Mouse (Mus musculus): ENCODE measurements around the gene Mpig6b. TPM values are rescaled to one million over a fixed set of nuclear protein-coding genes. Genes with fewer than 3 reads are reported as not detected.
A peak's percentile ranks its signal among the peaks of the same experiment; 100 is the strongest.

The Mpig6b gene
- polyA plus RNA-seq, 1 experiment from 2014 or later = 0.81 TPM

DNA sequence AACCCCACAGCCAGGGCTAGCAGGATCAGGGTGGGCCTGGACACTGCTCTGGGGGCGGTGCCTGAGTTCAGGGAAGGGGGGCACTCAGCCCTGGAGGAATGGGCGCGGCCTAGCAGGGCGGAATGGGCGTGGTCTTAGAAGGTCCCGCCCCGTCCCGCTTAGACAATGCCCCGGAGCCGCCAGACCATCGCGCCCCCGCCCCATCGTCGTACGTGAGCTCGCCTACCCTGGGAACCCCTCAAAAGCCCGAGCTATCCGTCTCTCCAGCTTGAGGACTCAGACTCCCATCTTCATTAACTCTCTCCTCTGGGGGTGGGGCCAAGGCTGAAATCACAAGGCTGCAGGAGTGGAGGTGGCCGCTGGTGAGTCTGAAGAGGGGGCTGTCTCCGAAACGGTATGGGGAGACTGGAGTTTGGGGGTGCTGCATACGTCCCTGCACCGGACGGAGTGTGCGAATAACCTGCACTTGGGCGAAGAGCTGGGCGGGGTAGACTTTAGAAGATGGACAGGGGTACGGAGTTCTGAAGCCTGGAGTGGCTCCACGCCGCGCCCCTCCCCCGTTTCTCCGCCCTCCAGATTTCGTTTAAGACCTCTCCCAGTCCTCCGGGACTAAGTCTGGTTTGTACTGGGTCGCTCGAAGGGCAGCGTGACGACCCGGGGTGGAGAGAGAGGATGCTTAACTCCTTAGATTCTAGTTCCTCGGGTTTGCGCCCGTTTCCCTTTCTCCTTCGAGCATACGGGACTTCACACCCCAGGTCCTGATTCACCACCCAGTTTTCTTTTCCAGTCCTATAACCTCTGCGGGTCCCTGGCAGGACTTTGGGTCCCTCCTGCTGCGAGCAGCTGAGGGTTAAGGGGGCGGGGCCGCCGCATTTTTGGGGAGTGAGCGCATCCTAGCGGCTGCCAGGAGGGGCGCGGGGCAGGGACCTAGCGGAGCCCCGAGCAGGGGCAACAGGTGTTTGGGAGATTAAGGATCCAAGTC lies 6.8 kb downstream of the Mpig6b start, which contains the start of gene Ddah2:
Ddah2 (plus strand) TSS at position 125 of the 982 bp plus-strand sequence.
- Histone ChIP-seq H3K9me3 (ENCODE audit: control insufficient read depth, low read length) (no peaks in the 10 kb centered on the region), H3K4me2 (ENCODE audit: low read length) (peak within 1 kb of the TSS; percentile 99), H3K4me1 (replicated peaks; ENCODE audit: control insufficient read depth, insufficient read depth, low read length) (peaks cover 13% of the 10 kb centered on the region), H3K27me3 (replicated peaks; ENCODE audit: control insufficient read depth, insufficient read depth, low read length) (no peaks in the 10 kb centered on the region), H3K4me3 (ENCODE audit: low read depth, low read length) (peak within 1 kb of the TSS; percentile 89), H3K9ac (ENCODE audit: low read length) (peak within 1 kb of the TSS; percentile 81), H3K27ac (ENCODE audit: low read depth) (peak within 1 kb of the TSS; percentile 94), H3K36me3 (ENCODE audit: control insufficient read depth, insufficient read depth, low read length) (peaks cover 59% of the 10 kb centered on the region)
- under 1% methylated on average over 57 of the region's 57 CpGs for WGBS
- ATAC-seq (replicated peaks; ENCODE audit: low FRiP score, low TSS enrichment, low read depth) (peak; percentile 91), DNase-seq (ENCODE audit: low spot score) (peak; percentile 97)

DNA sequence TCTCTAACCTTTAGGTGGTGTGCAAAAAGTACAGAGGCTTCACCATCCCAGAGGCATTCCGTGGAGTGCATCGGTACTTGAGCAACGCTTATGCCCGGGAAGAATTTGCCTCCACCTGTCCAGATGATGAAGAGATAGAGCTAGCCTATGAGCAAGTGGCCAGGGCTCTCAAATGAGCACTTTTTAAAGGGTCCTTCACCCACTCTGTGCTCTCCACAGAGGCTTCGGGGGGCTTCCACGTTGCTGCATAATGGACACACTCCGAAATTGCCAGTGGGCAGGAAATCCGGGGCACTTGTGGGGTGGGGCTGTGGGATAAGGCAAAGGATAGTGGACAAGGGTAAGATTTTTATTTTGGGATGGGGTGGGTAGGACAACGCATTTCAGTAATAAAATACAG lies 7.7 kb downstream of the Mpig6b start:
- Histone ChIP-seq H3K4me2 (ENCODE audit: low read length) (peak overlapping the region; percentile 99; the same call in 1 of the 2 replicates), H3K4me1 (replicated peaks; ENCODE audit: control insufficient read depth, insufficient read depth, low read length) (peaks cover 12% of the 10 kb centered on the region), H3K27me3 (replicated peaks; ENCODE audit: control insufficient read depth, insufficient read depth, low read length) (no peaks in the 10 kb centered on the region), H3K27ac (ENCODE audit: low read depth) (peak overlapping the region; percentile 94; the same call in 1 of the 2 replicates), H3K36me3 (ENCODE audit: control insufficient read depth, insufficient read depth, low read length) (peaks cover 68% of the 10 kb centered on the region), H3K9ac (ENCODE audit: low read length) (0 out of 2 replicates have a peak overlapping the region, but pooled peaks have one; percentile 5), H3K9me3 (ENCODE audit: control insufficient read depth, low read length) (no peaks in the 10 kb centered on the region), H3K4me3 (ENCODE audit: low read depth, low read length) (peak overlapping the region; percentile 89; the same call in 1 of the 2 replicates)
- 58% methylated on average over 9 of the region's 9 CpGs for WGBS
- ATAC-seq (replicated peaks; ENCODE audit: low FRiP score, low TSS enrichment, low read depth) = peak; percentile 5; the same call in 1 of the 2 replicates
- DNase-seq (ENCODE audit: low spot score) = no peak

DNA sequence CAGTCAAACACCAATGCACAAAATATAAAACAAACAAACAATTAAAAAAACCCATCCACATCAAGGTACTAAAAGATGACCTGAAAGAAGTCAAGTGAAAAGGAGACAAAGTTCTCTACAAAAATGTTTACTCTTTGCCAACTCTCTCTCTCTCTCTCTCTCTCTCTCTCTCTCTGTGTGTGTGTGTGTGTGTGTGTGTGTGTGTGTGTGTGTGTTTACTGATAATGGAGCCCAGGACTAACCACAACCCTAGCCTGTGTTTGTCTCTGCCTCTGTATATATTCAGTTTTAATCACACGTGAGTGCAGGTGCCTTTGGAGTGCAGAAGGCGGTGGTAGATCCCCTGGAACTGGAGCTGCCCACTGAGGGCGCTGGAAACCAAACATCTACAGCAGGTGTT lies 8.9 kb downstream of the Mpig6b start:
- Histone ChIP-seq H3K4me2 (ENCODE audit: low read length) (no peak overlapping the region), H3K4me3 (ENCODE audit: low read depth, low read length) (no peak overlapping the region), H3K27me3 (replicated peaks; ENCODE audit: control insufficient read depth, insufficient read depth, low read length) (no peaks in the 10 kb centered on the region), H3K9me3 (ENCODE audit: control insufficient read depth, low read length) (no peaks in the 10 kb centered on the region), H3K36me3 (ENCODE audit: control insufficient read depth, insufficient read depth, low read length) (peaks cover 77% of the 10 kb centered on the region), H3K9ac (ENCODE audit: low read length) (no peak overlapping the region), H3K4me1 (replicated peaks; ENCODE audit: control insufficient read depth, insufficient read depth, low read length) (peaks cover 20% of the 10 kb centered on the region), H3K27ac (ENCODE audit: low read depth) (no peak overlapping the region)
- 73% methylated on average over 3 of the region's 3 CpGs for WGBS
- no peak for DNase-seq (ENCODE audit: low spot score)
- ATAC-seq (replicated peaks; ENCODE audit: low FRiP score, low TSS enrichment, low read depth) = no peak

DNA sequence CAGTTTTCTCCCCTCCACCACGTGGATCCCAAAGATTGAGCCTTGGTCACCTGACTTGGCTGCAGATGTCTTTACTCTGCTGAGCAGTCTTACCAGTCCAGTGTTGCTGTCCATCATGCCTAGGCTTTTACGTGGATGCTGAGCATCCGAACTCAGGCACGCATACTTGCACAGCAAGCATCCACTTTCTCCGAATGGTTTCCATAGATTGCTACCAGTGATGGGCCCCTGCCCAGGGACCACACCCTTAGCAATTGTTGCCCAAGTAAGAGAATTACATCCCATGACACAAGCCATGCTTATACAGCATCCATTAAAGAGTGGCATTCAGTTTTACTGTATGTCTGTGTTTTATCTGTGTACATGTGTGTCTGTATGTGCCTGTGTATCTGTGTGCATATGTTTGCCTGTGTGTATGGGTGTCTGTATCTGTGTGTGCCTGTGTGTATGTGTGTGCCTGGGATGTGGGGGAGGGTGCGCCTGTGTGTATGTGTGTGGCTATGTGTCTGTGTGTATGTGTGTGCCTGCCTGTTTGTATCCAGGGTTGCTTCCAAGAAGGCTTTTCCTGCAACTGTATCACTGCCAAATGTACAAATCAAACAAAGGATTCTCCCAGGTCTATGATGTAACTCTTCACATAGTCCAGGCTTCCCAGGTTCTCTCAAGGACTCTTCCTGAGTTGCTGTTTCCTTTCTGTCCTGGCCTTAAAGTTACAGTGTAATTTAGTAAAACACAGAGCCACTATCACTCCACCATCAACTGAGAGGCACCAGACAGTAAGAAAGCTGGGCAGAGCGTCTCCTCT lies 10.1 kb downstream of the Mpig6b start:
- H3K4me2 ChIP-seq (ENCODE audit: low read length) = no peak overlapping the region
- no peak overlapping the region for H3K4me3 ChIP-seq (ENCODE audit: low read depth, low read length)
- H3K27ac ChIP-seq (ENCODE audit: low read depth) = no peak overlapping the region
- H3K27me3 ChIP-seq (replicated peaks; ENCODE audit: control insufficient read depth, insufficient read depth, low read length) = no peaks in the 10 kb centered on the region
- peaks cover 67% of the 10 kb centered on the region for H3K36me3 ChIP-seq (ENCODE audit: control insufficient read depth, insufficient read depth, low read length)
- H3K4me1 ChIP-seq (replicated peaks; ENCODE audit: control insufficient read depth, insufficient read depth, low read length) = peaks cover 21% of the 10 kb centered on the region
- DNase-seq (ENCODE audit: low spot score) (no peak), ATAC-seq (replicated peaks; ENCODE audit: low FRiP score, low TSS enrichment, low read depth) (no peak)
- H3K9me3 ChIP-seq (ENCODE audit: control insufficient read depth, low read length) = no peaks in the 10 kb centered on the region
- H3K9ac ChIP-seq (ENCODE audit: low read length) = no peak overlapping the region
- 92% methylated on average over 7 of the region's 7 CpGs for WGBS

DNA sequence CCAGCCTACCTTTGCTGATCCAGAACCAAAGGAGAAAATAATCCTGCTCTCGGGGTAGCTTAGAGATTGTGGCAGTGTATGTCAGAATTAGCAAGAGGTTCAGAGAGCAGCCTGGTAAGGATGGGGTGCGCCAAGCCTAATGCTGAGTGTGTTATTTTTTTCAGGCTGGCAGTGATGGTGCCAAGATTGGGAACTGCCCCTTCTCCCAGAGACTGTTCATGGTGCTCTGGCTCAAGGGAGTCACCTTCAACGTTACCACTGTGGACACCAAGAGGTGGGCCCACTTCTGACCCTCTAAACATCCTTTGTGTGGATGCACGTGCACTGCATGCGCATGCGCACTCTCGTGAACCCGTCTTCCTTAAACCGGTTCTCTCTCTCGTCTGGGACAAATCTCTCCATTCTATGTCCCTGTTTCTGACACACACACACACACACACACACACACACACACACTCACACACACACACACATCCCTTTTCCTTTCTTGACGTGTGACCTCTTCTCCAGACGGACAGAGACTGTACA lies 13.6 kb downstream of the Mpig6b start:
- Histone ChIP-seq H3K9ac (ENCODE audit: low read length) (peak overlapping the region; percentile 60), H3K36me3 (ENCODE audit: control insufficient read depth, insufficient read depth, low read length) (peaks cover 50% of the 10 kb centered on the region), H3K4me2 (ENCODE audit: low read length) (peak overlapping the region; percentile 98), H3K9me3 (ENCODE audit: control insufficient read depth, low read length) (no peaks in the 10 kb centered on the region), H3K4me1 (replicated peaks; ENCODE audit: control insufficient read depth, insufficient read depth, low read length) (peaks cover 35% of the 10 kb centered on the region), H3K4me3 (ENCODE audit: low read depth, low read length) (peak overlapping the region; percentile 71), H3K27ac (ENCODE audit: low read depth) (peak overlapping the region; percentile 96), H3K27me3 (replicated peaks; ENCODE audit: control insufficient read depth, insufficient read depth, low read length) (no peaks in the 10 kb centered on the region)
- WGBS = 75% methylated on average over 12 of the region's 12 CpGs
- no peak for ATAC-seq (replicated peaks; ENCODE audit: low FRiP score, low TSS enrichment, low read depth)
- no peak for DNase-seq (ENCODE audit: low spot score)

DNA sequence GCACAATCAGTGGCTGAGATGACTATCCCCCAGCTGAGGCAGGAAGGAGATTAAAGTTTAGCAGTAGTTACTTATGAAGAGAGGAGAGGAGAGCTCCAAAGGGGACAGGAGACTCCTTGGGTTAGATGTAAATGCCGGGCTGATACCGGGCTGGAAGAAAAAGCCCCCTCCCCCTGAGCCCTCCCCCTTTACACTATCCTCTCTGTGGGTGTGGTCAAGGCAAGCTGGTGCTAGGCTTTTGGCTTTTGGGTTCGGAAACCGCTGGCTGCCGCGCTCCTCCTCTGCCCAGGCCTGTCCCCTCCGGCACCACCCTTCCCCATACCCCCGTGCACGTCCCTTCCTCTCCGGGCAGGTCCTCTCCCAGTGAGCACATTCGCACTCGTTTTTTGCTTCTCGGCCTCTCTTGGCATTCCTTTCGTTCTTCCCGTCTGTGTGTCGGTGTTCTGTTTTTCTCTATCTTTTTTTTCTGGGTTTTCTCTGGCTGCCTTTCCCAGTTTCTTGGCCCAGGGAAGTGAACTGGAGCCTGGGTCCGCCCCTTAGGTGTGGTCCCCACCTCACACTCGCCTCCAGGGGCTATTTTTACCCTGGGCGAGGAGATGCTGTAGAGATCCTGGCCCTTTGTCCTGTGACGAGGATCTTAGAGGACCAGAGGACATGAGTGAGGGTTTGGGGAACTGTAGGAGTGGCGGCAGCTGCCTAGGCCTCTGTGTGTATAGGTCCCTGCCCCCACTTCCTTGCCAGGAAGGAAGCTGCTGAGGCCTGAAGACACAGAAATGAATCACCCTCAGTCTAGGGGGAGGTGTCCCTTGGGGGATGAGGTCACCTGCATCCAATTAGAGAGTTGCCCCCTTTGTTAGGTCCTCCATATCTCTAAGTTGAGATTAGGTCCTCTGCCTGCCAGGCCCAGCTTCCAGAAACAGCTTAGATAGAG lies 14.6 kb downstream of the Mpig6b start:
- peaks cover 39% of the 10 kb centered on the region for H3K4me1 ChIP-seq (replicated peaks; ENCODE audit: control insufficient read depth, insufficient read depth, low read length)
- H3K36me3 ChIP-seq (ENCODE audit: control insufficient read depth, insufficient read depth, low read length) = peaks cover 43% of the 10 kb centered on the region
- H3K27me3 ChIP-seq (replicated peaks; ENCODE audit: control insufficient read depth, insufficient read depth, low read length) = no peaks in the 10 kb centered on the region
- ATAC-seq (replicated peaks; ENCODE audit: low FRiP score, low TSS enrichment, low read depth) (peak; percentile 68), DNase-seq (ENCODE audit: low spot score) (peak; percentile 78)
- H3K9ac ChIP-seq (ENCODE audit: low read length) = peak overlapping the region; percentile 60
- WGBS = under 1% methylated on average over 21 of the region's 21 CpGs
- peak overlapping the region; percentile 71 for H3K4me3 ChIP-seq (ENCODE audit: low read depth, low read length)
- H3K9me3 ChIP-seq (ENCODE audit: control insufficient read depth, low read length) = no peaks in the 10 kb centered on the region
- peak overlapping the region; percentile 96 for H3K27ac ChIP-seq (ENCODE audit: low read depth)
- H3K4me2 ChIP-seq (ENCODE audit: low read length) = peak overlapping the region; percentile 98

DNA sequence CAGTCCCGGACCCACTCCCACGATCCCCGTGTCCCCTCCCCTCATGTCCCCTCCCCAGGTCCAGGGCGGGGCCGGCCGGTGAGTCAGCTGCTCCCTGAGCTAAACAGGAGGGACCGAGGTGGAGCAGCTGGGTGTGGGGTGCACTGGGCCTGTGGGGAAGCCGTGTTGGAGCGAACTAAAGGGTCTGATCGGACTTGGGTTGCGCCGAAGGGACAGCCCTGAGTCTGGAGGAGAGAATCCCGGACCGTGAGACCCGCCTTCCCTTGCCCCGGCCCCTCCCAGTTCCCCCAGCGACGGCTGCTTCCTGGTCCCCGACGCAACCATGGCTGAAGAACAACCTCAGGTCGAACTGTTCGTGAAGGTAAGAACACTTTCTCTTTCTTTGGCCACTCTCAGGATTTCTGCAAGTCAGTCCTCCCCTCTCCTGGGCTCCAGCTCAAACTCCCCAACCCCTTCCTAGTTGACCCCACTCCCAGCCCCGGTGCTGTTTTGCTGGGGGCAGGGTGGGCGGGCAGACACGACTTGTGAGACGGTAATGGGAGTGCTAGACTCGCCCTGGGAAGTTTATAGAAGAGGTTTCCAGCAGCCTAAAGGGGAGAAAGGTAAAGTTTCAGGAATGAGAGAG lies 15.7 kb downstream of the Mpig6b start:
- H3K9ac ChIP-seq (ENCODE audit: low read length) = peak overlapping the region; percentile 60
- under 1% methylated on average over 26 of the region's 27 CpGs for WGBS
- no peaks in the 10 kb centered on the region for H3K27me3 ChIP-seq (replicated peaks; ENCODE audit: control insufficient read depth, insufficient read depth, low read length)
- no peaks in the 10 kb centered on the region for H3K9me3 ChIP-seq (ENCODE audit: control insufficient read depth, low read length)
- peak overlapping the region; percentile 71 for H3K4me3 ChIP-seq (ENCODE audit: low read depth, low read length)
- peak; percentile 16 for ATAC-seq (replicated peaks; ENCODE audit: low FRiP score, low TSS enrichment, low read depth)
- H3K4me1 ChIP-seq (replicated peaks; ENCODE audit: control insufficient read depth, insufficient read depth, low read length) = peaks cover 45% of the 10 kb centered on the region
- H3K27ac ChIP-seq (ENCODE audit: low read depth) = peak overlapping the region; percentile 96
- peak overlapping the region; percentile 98 for H3K4me2 ChIP-seq (ENCODE audit: low read length)
- DNase-seq (ENCODE audit: low spot score) = peak; percentile 89
- peaks cover 31% of the 10 kb centered on the region for H3K36me3 ChIP-seq (ENCODE audit: control insufficient read depth, insufficient read depth, low read length)
